Mouse (Mus musculus) erythroblast, embryonic 14.5 days (primary cell): ENCODE data around the gene Edn2. TPM values are rescaled to one million over a fixed set of nuclear protein-coding genes. Genes with fewer than 3 reads are reported as not detected.

Experiments
- H3K27me3 ChIP-seq: 2 replicates; pipeline ENCODE4 v1.6.1; 2012; ENCODE audit warnings: inconsistent platforms; ENCODE audit not compliant: control insufficient read depth
- H3K36me3 ChIP-seq: 2 replicates; pipeline ENCODE4 v1.6.1; 2012; ENCODE audit warnings: mild to moderate bottlenecking, inconsistent platforms; ENCODE audit not compliant: control insufficient read depth
- H3K4me1 ChIP-seq: 2 replicates; pipeline ENCODE4 v1.6.1; 2012; ENCODE audit warnings: inconsistent platforms; ENCODE audit not compliant: control insufficient read depth
- H3K4me3 ChIP-seq: replicated peaks from 2 replicates; pipeline ENCODE3; 2012; ENCODE audit warnings: moderate library complexity, mild to moderate bottlenecking, inconsistent platforms
- H3K9me3 ChIP-seq: 2 replicates; pipeline ENCODE4 v1.6.1; 2012; ENCODE audit warnings: low read length, inconsistent platforms, mixed read lengths; ENCODE audit not compliant: control insufficient read depth
- GATA1 ChIP-seq: IDR thresholded peaks from 2 replicates; pipeline ENCODE4 v1.6.1; 2012; ENCODE audit warnings: low read length, inconsistent platforms, mixed read lengths
- TAL1 ChIP-seq: IDR thresholded peaks from 3 replicates; pipeline ENCODE4 v1.6.1; 2012; ENCODE audit warnings: low read length, inconsistent platforms, mixed read lengths
- polyA plus RNA-seq: library from polyadenylated mRNA; stranded (reverse); fragments of >175 nt; gene quantifications from 2 replicates; pipeline ENCODE4 v1.2.3, GENCODE M21; 2012

Gene Edn2
- polyA plus RNA-seq, 1 experiment, result not detected

- H3K9me3 ChIP-seq, result no peaks in the 10 kb centered on the region
Observed at GRCm38 (mm10) chr4:120130926-120131325, 30.1 kb upstream of the Edn2 start.

GRCm38 (mm10) chr4:120131441-120132220, 29.4 kb upstream of the Edn2 start:
- TF ChIP-seq TAL1 (no peak), GATA1 (no peak)
- Histone ChIP-seq H3K36me3 (no peaks in the 10 kb centered on the region), H3K4me1 (no peaks in the 10 kb centered on the region), H3K27me3 (no peaks in the 10 kb centered on the region), H3K9me3 (no peaks in the 10 kb centered on the region), H3K4me3 (no peak overlapping the region)

More at GRCm38 (mm10) chr4:120130926-120131325, 30.1 kb upstream of the Edn2 start:
- Histone ChIP-seq H3K4me3 (no peak overlapping the region), H3K4me1 (no peaks in the 10 kb centered on the region), H3K36me3 (no peaks in the 10 kb centered on the region), H3K27me3 (no peaks in the 10 kb centered on the region)
- TF ChIP-seq TAL1 (no peak), GATA1 (no peak)

GRCm38 (mm10) chr4:120134223-120134622, 26.8 kb upstream of the Edn2 start:
- no peak for TF ChIP-seq TAL1
- TF ChIP-seq GATA1, result no peak
- H3K36me3 ChIP-seq, result no peaks in the 10 kb centered on the region
- no peaks in the 10 kb centered on the region for H3K9me3 ChIP-seq
- no peaks in the 10 kb centered on the region for H3K27me3 ChIP-seq
- H3K4me1 ChIP-seq, result no peaks in the 10 kb centered on the region
- H3K4me3 ChIP-seq, result no peak overlapping the region

GRCm38 (mm10) chr4:120141810-120142209, 19.2 kb upstream of the Edn2 start:
- H3K4me1 ChIP-seq, result no peaks in the 10 kb centered on the region
- H3K36me3 ChIP-seq, result no peaks in the 10 kb centered on the region
- no peak for TF ChIP-seq GATA1
- no peak for TF ChIP-seq TAL1
- no peaks in the 10 kb centered on the region for H3K27me3 ChIP-seq
- no peak overlapping the region for H3K4me3 ChIP-seq
- no peaks in the 10 kb centered on the region for H3K9me3 ChIP-seq

- Histone ChIP-seq H3K9me3 (no peaks in the 10 kb centered on the region), H3K4me3 (no peak overlapping the region), H3K27me3 (peaks cover 2% of the 10 kb centered on the region), H3K36me3 (no peaks in the 10 kb centered on the region), H3K4me1 (no peaks in the 10 kb centered on the region)
- TF ChIP-seq TAL1 (no peak), GATA1 (no peak)
Observed at GRCm38 (mm10) chr4:120142905-120143304, 18.1 kb upstream of the Edn2 start.

GRCm38 (mm10) chr4:120144343-120144742, 16.7 kb upstream of the Edn2 start:
- Histone ChIP-seq H3K9me3 (no peaks in the 10 kb centered on the region), H3K4me1 (no peaks in the 10 kb centered on the region), H3K36me3 (no peaks in the 10 kb centered on the region), H3K27me3 (peaks cover 17% of the 10 kb centered on the region), H3K4me3 (no peak overlapping the region)
- TF ChIP-seq TAL1, result no peak
- no peak for TF ChIP-seq GATA1

- Histone ChIP-seq H3K4me1 (no peaks in the 10 kb centered on the region), H3K9me3 (no peaks in the 10 kb centered on the region), H3K4me3 (no peak overlapping the region), H3K36me3 (no peaks in the 10 kb centered on the region), H3K27me3 (peaks cover 18% of the 10 kb centered on the region)
- TF ChIP-seq TAL1 (no peak), GATA1 (no peak)
Observed at GRCm38 (mm10) chr4:120145931-120146330, 15.1 kb upstream of the Edn2 start.

GRCm38 (mm10) chr4:120148291-120149141, 12.5 kb upstream of the Edn2 start:
- TF ChIP-seq TAL1, result no peak
- no peak for TF ChIP-seq GATA1
- Histone ChIP-seq H3K4me1 (no peaks in the 10 kb centered on the region), H3K36me3 (no peaks in the 10 kb centered on the region), H3K4me3 (no peak overlapping the region), H3K27me3 (peaks cover 18% of the 10 kb centered on the region), H3K9me3 (no peaks in the 10 kb centered on the region)

- TF ChIP-seq TAL1 (no peak), GATA1 (no peak)
- H3K36me3 ChIP-seq, result no peaks in the 10 kb centered on the region
- no peaks in the 10 kb centered on the region for H3K9me3 ChIP-seq
- no peaks in the 10 kb centered on the region for H3K4me1 ChIP-seq
- peaks cover 18% of the 10 kb centered on the region for H3K27me3 ChIP-seq
- H3K4me3 ChIP-seq, result no peak overlapping the region
Observed at GRCm38 (mm10) chr4:120149142-120149524, 11.9 kb upstream of the Edn2 start.
